Mouse (Mus musculus) ovary, postnatal 36 days (tissue): Measurements from ENCODE around the gene Zfp791.
A peak's percentile ranks its signal among the peaks of the same experiment; 100 is the strongest.
"Not testable (repeated sequence)": the region's sequence is repeated elsewhere in the genome, so short reads cannot be mapped to it uniquely, and the experiment has no call there.

ENCODE experiments used
- DNase-seq: peaks from one replicate; pipeline ENCODE4 v3.0.0; 2022; ENCODE audit warnings: low spot score, mixed read lengths

Zfp791 gene

DNA sequence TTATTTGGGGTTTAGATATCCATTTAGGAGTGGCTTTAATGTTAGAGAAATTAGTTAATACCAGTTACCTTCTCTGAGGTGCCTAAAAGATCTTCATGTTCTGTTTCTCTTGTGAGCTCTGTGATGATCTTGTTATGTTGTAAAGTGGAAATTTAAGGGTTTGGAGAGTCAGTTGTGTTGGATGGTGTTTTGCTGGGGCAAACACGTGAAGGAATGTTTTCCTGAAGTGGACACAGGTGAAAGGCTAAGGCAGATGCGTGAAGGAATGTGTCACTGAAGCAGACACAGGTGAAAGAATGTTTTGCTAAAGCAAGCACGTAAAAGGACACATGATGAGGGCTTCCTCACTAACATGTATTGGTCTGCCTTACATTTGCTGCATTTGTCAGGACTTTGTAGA, at the start of gene Zfp791:
Zfp791 (minus strand) TSS at position 101 of the 400 bp plus-strand sequence.
- no peak for DNase-seq

DNA sequence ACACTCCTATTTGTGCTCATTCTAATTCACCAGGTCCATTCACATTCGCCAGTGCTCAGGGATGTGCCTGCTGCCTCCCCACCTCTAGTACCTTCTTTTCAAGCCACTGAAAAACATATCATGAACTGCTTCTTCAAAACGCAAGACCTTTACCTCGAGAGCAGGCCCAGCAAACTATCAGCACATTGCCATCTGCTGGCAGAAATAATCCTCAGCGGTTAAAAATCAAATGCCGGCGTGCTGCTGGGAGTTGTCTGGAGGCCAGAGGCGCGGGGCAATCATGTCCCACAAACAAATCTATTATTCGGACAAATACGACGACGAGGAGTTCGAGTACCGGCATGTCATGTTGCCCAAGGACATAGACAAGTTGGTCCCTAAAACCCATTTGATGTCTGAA, 48.4 kb upstream of the Zfp791 start:
- DNase-seq, result peak; percentile 24

DNA sequence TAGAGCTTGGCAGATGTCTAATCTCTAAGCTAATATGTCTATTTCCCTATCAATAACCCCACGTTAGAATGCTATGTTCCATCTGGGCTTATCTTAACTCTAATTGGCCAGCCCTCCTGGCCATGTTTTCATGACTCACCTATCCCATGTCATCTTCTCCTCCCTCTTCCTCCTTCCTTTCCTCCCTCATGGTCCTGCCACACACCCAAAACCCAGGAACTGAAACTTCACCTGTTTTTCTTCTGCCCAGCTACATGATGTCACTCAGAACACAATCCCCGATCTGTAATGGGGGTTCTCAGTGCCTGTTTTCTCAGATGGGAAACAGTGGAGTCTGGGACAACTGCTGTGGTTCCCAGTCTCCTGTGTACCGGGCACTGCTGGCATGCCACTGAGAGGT, 28.7 kb upstream of the Zfp791 start, which contains the start of gene Cks1brt:
Cks1brt (plus strand) TSS at position 301 of the 400 bp plus-strand sequence.
- no peak for DNase-seq

DNA sequence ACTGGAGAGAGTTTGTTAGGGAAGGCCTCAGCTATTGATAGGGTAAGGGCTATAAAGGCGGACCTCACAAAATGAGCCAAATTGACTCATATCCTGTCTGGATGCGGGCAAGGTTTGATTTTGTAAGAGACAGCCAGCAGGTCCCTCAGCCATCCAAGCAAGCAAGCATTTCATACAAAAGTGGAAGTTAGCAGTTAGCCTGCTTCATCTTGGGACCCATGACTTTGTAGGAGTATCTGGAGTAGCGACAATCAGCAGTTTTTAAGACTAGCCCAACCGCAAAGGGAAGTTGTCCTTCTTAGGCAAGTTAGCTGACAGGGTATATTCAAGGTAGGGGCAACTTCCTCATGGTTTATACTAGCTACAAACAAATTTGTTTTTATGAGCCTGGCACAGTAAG, 19.6 kb upstream of the Zfp791 start:
- no peak for DNase-seq

DNA sequence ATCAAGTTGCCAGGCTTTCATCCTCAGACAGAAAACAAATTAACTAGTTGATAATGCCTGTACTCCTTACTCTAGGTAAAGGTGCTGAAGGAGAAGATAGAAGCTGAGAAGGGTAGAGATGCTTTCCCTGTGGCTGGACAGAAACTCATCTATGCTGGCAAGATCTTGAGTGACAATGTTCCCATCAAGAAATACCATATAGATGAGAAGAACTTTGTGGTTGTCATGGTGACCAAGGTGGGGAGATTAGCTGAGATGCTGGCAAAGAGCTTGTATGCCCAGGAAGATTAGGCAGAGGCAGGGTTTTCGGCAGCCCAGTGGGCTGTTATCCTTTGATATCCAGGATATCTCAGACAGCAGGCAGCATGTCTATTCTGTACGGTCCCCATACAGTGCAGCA, 12.8 kb upstream of the Zfp791 start:
- not testable (repeated sequence) for DNase-seq

DNA sequence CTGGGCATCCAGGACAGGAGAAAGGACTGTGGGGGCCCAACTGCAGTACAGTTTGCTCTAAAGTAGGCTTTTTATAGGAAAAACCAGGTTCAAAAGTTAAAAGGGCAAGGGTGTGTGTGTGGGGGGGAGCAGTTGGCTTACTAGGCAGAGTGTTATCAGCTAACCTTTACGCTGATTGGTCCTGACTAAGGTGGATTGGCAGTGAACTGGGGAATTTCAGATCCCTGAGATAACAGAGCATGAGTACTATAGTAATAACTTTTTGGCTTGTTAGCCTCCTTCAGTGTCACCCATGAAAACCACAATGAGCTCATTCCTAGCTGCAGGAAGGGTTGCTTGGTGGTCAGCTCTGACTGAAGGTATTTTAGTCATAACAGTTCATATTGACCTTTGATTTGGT, 9.4 kb upstream of the Zfp791 start:
- DNase-seq, result no peak

DNA sequence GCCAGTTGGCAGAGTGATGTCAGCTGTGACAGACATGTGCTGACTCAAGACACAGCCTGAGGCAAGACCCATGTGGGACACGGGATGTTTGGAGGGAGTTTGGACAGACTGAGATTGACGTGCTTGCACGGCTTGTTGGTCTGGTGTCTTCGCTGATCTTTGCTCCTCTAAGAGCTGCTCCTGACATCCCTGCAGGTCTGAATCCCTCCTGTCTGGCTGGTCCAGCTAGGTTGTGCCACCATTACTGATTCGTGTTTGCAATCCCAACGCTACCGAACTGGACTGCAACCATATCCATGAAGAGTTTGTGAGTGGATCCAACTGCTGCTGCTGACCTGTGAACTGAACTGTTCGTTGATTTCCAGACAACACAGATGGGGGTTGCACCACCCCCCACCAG, 796 bp upstream of the Zfp791 start:
- no peak for DNase-seq

DNA sequence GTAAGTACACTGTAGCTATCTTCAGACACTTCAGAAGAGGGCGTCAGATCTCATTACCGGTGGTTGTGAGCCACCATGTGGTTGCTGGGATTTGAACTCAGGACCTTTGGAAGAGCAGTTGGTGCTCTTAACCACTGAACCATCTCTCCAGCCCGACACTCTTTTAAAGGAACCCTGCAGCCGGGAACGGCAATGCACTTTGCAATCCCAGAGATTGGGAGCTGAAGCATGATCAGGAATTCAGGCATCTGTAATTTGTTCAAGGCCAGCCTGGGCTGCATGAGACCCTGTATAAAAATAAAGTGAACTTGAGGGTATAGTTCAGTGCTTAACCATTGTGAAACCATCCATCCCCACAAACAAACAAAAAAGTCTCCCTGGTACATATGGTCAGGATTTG, 2.6 kb downstream of the Zfp791 start:
- DNase-seq, result not testable (repeated sequence)

DNA sequence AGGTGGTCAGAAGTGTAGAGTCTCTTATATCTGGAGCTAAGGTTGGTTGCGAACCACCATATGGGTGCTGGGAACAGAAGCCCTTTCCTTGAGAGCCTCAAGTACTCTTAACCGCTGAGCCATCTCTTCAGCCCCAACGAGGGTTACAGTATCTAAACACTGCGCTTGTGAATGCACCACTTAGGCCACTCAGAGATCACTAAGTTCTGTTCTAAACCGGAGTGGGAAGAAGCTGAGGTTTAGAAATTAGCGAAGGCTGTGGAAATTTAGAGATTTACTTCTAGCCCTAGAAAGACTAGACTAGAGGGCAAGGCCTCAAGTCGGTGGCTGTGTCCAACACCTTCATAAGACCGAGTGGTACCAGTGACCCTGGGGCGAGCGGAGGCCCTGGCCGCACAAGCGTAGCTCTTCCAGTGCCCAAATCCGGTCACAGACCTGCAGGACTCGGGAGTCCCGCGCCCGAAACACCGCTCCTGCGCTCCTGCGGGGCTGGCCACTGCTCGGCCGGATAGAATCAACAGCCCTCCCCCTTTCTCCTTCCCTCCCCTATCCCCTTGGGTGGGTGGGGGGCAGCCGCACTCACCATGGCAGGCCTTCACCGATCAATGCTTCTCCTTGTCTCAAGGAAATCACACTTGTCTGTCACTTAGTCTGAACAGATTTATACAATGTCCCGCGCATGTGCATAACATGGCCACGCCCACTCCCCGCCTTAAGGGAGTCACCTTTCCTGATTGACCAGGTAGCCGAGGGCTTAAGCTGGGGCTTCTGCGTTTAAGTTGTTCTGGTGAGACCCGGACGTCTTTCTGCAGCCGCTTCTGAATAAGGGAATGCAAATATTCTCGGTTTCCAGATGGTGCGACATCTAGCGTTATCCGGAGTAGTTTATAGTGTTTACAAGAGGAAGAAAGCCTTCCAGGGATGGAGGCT, 3.6 kb downstream of the Zfp791 start:
- DNase-seq, result peak; percentile 80

DNA sequence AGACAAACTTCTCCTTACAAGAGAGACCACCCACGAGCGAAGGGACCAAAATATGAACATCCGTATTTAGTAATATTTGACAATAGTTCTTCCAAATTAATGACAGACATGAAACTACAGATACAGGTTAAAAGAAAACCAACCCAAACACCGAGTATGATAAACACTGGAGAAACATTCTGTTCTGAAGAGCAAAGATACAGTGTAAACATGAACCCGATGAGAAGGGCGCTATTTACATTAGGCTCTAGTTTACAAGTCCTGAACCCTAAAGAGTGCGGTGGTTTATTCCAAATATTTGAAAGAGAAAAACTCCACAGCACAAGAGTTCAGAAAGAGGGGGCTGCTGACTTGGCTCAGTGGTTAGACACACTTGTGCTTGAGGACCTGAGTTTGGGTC, 5.9 kb downstream of the Zfp791 start:
- no peak for DNase-seq

DNA sequence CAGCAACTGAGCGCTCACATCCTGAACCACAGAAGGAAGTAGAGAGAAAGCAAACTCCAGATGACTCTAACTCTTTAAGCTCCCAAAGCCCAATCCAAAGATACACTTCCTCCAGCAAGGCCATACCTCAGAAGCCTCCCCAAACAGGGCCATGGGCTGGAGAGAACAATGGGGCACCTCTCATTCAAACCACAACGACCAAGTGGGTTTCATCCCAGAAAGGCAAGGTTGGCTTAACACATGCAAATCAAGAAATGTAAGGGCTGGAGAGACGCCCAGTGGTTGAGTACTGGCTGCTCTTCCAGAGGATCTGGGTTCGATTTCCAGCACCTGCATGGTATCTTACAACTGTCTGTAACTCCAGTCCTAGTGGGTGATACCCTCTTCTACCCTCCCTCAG, 7.4 kb downstream of the Zfp791 start:
- no peak for DNase-seq

DNA sequence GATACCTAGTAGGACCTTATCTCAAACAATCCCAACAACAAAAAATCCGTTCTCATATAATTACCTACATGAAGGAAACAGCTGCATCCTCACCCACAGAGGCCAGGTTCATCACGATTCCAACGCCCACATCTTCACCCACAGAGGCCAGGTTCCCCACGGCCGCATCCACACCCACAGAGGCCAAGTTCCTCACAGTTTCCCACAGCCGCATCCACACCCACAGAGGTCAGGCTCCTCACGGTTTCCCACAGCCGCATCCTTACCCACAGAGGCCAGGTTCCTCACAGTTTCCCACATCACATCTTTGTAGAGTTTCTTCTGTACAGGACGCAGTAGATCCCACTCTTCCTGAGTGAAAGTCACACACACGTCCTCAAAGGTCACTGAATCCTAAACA, 9.7 kb downstream of the Zfp791 start:
- no peak for DNase-seq

DNA sequence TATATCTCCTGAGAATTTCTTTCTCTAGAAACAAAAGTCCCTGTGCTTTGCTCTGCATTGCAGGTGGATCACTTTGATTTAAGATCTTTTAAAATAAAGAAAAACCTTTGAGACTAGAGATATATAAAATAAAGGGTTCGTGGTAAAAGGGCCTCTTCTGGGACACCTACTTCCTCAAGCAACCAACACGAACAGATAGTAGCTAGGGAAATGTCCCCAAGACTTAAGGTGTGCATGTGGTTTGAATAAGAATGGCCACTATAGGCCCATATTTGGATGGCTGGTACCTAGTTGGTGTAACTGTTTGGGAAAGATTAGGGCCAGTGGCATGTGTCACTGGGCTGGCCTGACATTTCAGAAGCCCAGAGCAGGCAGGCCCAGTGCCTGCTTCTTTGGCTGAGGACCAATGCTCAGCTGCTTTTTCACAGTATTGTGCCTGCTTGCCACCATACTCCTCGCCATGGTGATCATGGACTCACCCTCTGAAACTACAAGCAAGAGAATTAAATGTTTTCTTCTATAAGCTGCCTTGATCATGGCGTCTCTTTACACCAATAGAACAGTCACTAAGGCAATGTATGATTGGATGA, 22.7 kb downstream of the Zfp791 start:
- no peak for DNase-seq

DNA sequence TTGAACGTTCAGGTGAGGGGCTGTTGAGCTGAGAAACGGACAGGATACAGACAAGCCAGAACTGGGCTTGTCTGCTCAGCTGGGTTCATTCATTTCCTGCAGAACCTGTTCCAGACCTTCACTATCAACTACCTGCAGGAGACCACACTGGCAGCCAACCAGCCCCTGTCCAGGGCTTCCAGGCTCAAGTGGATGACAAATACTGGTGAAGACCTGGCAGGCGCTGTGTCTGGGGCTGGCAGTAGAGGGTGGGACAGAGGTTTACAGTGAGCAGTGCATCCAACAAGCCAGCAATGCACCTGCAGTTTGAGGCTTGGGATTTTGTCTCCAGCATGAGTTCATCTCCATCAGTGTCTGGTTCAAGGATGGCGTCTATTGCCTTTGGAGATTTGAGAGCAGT, 26.0 kb downstream of the Zfp791 start:
- no peak for DNase-seq

DNA sequence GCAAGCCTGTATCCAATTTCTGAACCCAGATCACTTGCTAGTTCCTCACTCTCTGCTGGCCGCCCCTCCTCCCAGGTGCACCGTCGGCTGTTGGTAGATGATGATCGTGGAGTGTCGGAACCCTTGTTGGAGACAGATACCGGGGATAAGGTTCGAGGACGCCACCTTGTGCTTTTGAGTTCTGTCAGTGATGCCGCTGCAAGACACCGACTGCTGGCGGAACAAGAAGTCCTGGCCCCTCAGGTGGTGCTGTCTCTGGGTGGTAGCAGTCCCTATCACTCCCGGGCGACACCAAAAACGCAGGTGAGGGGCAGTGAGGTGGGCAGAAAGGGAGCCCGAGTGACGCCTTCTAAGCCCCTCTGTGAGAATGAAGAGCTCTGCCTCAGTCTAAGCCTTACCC, 26.7 kb downstream of the Zfp791 start:
- DNase-seq, result no peak

DNA sequence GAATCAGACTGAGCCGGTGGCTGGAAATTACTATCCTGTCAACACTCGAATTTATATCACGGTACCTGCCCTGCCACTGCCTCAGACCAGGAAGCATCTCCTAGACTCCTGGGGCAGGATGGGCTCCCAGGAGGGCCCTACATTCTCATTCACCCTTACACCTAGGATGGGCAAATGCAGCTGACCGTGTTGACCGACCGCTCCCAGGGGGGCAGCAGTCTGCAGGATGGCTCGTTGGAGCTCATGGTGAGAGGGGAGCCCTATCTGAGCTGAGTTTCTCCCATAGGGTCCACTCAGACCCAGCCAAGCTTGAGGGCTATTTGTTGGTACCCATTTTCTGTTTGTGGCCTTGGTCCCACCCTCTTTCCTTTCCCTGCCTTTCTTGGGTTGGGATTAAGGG, 27.3 kb downstream of the Zfp791 start:
- DNase-seq, result no peak

DNA sequence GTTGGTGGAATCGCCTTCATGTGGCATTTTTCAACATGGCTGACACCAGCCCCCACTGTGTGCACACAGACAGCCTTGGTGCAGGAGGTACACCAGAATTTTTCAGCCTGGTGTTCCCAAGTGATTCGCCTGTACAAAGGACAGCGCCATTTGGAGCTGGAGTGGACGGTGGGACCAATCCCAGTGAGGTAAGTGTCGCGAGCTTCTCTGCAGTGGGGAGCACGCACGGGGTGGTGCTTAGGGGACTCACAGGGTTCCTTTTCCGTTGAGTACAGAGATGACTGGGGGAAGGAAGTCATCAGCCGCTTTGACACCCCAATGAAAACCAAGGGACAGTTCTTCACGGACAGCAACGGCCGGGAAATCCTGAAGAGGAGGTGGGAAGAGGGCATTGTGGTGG, 27.8 kb downstream of the Zfp791 start:
- no peak for DNase-seq

DNA sequence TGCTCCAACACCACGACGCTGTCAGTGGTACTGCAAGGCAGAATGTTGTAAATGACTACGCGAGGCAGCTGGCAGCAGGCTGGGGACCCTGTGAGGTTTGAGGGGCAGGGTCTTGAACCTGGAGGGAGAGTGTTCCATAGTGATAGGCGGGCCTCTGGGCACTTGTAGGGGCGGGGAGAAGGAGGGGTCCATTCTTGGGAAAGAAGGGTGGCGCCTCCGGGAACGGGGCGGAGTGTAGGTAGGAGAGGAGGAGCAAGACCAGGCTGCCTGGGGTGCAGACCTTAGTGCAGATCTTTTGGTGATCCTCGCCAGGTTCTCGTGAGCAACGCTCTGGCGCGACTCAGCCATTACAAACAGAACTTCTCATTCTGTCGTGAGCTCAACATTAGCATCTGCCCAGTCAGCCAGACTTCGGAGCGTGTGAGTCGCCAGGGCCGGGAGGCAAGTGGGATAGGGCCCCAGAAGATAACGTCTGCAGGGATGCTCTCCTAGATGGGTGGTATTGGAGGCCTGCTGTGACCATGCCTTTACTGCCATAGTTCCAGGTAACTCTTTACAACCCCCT, 31.3 kb downstream of the Zfp791 start:
- DNase-seq, result no peak

DNA sequence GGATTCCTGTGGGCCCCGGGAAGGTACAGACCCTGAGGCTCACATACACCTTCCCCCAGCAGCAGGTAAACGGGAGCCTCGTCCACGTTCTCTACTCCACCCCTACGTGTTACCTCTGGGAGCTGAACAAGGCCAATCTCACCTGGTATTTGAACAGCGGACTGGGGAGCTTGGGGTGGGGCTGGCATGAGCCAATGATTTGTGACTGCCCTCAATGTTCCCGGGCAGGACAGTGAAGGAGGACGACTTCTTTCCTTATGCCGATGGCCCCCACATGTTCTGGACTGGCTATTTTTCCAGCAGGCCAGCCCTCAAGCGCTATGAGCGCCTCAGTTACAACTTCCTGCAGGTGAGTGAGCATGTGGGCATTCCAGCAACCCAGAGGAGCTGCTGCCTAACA, 32.0 kb downstream of the Zfp791 start:
- DNase-seq, result no peak

DNA sequence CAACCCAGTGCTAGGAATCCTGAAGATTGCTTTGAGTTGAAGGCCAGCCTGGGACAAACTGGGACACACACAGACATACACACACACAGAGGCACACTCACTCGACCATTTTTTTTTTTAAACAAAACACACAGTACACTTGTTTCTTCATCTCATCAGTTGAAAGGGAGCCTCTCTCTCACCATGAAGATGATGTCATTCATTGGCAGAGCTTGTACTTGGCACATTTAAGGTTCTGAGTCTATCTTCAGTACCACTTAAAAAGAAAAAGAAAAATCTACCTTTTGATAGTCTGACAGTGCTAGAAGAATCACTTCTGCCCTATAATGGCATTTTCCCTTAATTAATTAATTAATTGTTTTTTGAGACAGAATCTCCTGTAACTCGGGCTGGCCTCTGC, 34.1 kb downstream of the Zfp791 start:
- no peak for DNase-seq

DNA sequence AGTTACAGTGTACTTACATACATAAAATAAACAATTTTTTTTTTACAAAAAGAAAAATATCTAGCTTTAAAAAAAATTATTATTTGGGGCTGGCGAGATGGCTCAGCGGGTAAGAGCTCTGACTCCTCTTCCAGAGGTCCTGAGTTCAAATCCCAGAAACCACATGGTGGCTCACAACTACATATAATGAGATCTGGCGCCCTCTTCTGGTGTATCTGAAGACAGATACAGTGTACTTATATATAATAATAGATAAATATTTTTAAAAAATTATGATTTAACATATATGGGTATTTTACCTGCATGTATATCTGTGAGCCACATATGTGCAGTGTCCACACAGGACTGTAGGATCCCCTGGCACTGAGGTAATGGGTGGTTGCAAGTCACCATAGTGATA, 36.7 kb downstream of the Zfp791 start:
- DNase-seq, result no peak

DNA sequence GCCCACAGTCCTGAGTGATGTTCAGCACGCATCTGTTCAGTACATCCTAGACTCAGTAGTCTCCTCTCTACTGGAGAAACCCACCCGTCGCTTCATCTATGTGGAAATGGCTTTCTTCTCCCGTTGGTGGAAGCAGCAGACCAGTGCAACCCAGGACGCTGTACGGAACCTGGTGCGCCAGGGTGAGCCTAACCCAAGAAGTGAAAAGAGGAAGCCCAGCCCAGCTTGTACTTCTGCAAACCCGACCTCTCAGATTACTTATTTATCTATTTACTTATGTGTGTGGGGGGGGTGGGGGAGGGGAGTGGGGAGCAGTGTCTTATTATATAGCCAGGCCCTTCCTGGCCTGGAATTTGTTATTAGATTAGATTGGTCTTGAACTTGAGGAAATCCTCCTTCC, 38.3 kb downstream of the Zfp791 start:
- DNase-seq, result no peak

DNA sequence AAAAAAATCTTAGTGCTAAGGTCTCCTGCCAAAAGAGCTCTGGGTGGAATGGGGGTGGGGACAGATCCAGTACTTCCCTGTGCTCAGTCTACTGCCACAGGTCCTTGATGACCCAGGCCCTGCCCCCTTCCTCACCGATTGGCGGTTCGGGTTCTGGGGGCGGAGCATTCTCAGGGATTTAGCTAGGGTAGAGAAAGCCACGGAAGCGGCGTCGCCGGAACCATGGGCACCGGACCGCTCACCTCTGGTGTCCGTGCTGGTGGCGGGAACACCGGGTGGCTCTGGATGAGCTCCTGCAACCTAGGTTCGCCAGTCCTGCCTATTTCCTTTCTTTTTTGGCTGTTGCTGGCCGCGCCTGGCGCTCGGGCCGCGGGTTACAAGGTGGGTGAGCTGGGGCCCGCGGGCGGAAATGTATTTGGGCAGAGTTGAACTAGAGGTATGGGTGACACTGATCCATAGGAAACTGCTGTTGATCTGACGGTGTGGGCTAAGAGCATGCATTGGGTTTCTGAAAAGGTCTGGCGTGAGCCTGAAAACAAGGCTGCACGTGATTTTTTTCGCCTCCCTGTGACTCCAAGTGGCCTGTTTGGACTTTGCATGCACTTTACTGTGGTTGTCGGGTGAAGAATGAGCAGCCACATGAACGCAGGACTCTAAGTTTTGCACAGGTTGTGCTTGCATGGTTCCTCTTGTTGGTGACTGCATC, 39.6 kb downstream of the Zfp791 start, which contains the start of gene Man2b1:
Man2b1 (plus strand) TSS at position 163 of the 706 bp plus-strand sequence.
- peak; percentile 85 for DNase-seq
